ENCODE assay signal across 8 mouse cellular contexts in the genomic region with DNA sequence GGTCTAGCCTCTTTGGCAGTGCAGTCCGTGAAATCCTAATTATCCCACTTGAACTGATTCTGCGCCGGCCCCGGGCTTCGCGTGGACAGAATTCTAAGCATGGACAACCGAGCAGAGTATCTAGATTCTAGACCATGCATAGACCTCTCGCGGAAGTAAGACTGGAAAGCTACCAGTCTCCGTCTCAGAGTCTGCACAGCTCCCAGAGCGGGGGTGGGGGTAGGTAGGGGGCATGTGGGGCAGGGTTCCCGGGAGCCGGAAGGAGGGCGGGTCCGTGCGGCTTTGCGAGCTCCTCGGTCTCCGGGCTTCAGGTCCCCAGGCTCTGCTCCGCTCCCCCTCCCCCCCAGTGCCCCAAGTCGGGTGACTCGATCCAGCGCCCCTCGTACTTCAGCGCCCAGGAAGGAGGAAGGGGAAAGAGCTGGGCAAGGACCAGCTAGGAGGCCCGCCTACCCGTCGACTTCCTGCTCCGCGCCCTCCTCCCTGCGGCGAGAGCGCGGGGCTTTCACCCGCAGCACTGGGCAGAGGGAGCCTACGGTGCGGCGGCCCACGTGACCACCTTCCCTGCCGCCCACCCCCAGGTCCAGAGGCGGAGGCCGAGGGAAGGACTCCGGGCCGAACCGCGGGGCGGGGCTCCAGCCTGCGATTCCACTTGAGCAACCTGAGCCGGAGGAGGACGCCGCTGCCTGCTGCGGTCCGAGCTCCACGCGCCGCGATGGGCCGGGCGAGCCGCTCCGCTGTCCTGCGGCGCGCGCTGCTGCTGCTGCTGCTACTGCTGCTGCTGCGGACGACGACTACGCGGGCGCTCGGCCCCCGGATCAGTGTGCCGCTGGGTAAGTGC. TPM values are rescaled to one million over a fixed set of nuclear protein-coding genes. Genes with fewer than 3 reads are reported as not detected.
DNase-seq lines count a peak whose midpoint lies in the region; ATAC-seq lines count a peak whose summit lies in the region.

No protein-coding gene starts in this region.

- no peaks in the 10 kb centered on the region for H3K9me3 ChIP-seq in hindbrain, embryonic 16.5 days (ENCODE audit: control insufficient read depth, low read length)
- H3K9me3 ChIP-seq in megakaryocyte, embryonic 14.5 days, result no peaks in the 10 kb centered on the region

- peak overlapping the region; percentile 77 for H3K4me3 ChIP-seq in hindbrain, embryonic 16.5 days (ENCODE audit: low read length)
- H3K4me3 ChIP-seq in megakaryocyte, embryonic 14.5 days (replicated peaks), result peak overlapping the region; percentile 98

- DNase-seq in R1 (ENCODE audit: low read depth, low spot score), result peak; percentile 93
- DNase-seq in cerebellum, postnatal 4 days (ENCODE audit: low spot score in 2 of 2), result peak; percentile 66 to 76
- DNase-seq in gastrocnemius, adult 18-20 months (ENCODE audit: low spot score), result peak; percentile 62
- DNase-seq in left cerebral cortex, adult 9 months (ENCODE audit: low spot score in 2 of 2), result peak; percentile 69 to 80
- DNase-seq in right cerebral cortex, postnatal 14 days, result peak; percentile 69
- peak; percentile 72 for DNase-seq in urinary bladder, postnatal 25 days (ENCODE audit: low spot score)

- peaks cover 56% of the 10 kb centered on the region for H3K4me1 ChIP-seq in hindbrain, embryonic 16.5 days (ENCODE audit: control insufficient read depth, insufficient read depth, low read depth, low read length)
- H3K4me1 ChIP-seq in megakaryocyte, embryonic 14.5 days, result peaks cover 82% of the 10 kb centered on the region

- peak overlapping the region; percentile 96 for H3K27ac ChIP-seq in hindbrain, embryonic 16.5 days (ENCODE audit: low read depth, low read length)

- peak; percentile 92 for ATAC-seq in hindbrain, embryonic 16.5 days

- H3K36me3 ChIP-seq in hindbrain, embryonic 16.5 days (ENCODE audit: control insufficient read depth, insufficient read depth, low read length), result no peaks in the 10 kb centered on the region
- peaks cover 40% of the 10 kb centered on the region for H3K36me3 ChIP-seq in megakaryocyte, embryonic 14.5 days (replicated peaks; ENCODE audit: low read length)

- H3K4me2 ChIP-seq in hindbrain, embryonic 16.5 days (ENCODE audit: low read length), result peak overlapping the region; percentile 80

- no peaks in the 10 kb centered on the region for H3K27me3 ChIP-seq in hindbrain, embryonic 16.5 days (replicated peaks; ENCODE audit: control insufficient read depth, insufficient read depth, low read length)
- no peaks in the 10 kb centered on the region for H3K27me3 ChIP-seq in megakaryocyte, embryonic 14.5 days (replicated peaks)

- peak overlapping the region; percentile 85 for H3K9ac ChIP-seq in hindbrain, embryonic 16.5 days (ENCODE audit: low read depth, low read length)

- WGBS in hindbrain, embryonic 16.5 days, result under 1% methylated on average over 46 of the region's 74 CpGs

RNA-seq across cellular contexts. Expression of a gene that starts 11.5 kb away (rescaled TPM):
- total RNA-seq in gastrocnemius, adult 18-20 months (2021), result 1 to 10 TPM; 1.2 to 1.7 TPM
- 21.1 and 24.3 TPM in 2 replicates for polyA plus RNA-seq in hindbrain, embryonic 16.5 days (2015; fragmentation: Nextera tagmentation; extraction: Ambion mirVana)
- polyA plus RNA-seq in megakaryocyte, embryonic 14.5 days (2012; ENCODE audit: insufficient read depth, low replicate concordance), result 30.8 and 31.0 TPM in 2 replicates

RNA-seq across cellular contexts. Expression of a gene that starts 34.5 kb away (rescaled TPM):
- 1 to 10 TPM; 5.2 to 8.8 TPM for total RNA-seq in gastrocnemius, adult 18-20 months (2021)
- 42.4 and 42.6 TPM in 2 replicates for polyA plus RNA-seq in hindbrain, embryonic 16.5 days (2015; fragmentation: Nextera tagmentation; extraction: Ambion mirVana)
- polyA plus RNA-seq in megakaryocyte, embryonic 14.5 days (2012; ENCODE audit: insufficient read depth, low replicate concordance), result 42.4 and 54.0 TPM in 2 replicates

RNA-seq across cellular contexts. Expression of a gene that starts 34.5 kb away (rescaled TPM):
- under 1 TPM; 0.81 to 0.91 TPM for total RNA-seq in gastrocnemius, adult 18-20 months (2021)
- polyA plus RNA-seq in hindbrain, embryonic 16.5 days (2015; fragmentation: Nextera tagmentation; extraction: Ambion mirVana), result 4.5 and 4.9 TPM in 2 replicates
- polyA plus RNA-seq in megakaryocyte, embryonic 14.5 days (2012; ENCODE audit: insufficient read depth, low replicate concordance), result 1.6 and 7.0 TPM in 2 replicates

RNA-seq across cellular contexts. Expression of a gene that starts 48.0 kb away (rescaled TPM):
- under 1 TPM in 1 of 2 experiments, not detected in 1; 0.18 TPM for total RNA-seq in gastrocnemius, adult 18-20 months (2021)
- 3.3 TPM in 2 replicates for polyA plus RNA-seq in hindbrain, embryonic 16.5 days (2015; fragmentation: Nextera tagmentation; extraction: Ambion mirVana)
- 0.11 TPM in 1 of 2 replicates, not detected in the other for polyA plus RNA-seq in megakaryocyte, embryonic 14.5 days (2012; ENCODE audit: insufficient read depth, low replicate concordance)

Comparison
In these comparisons a context has a peak if more than half of its experiments do, and no peak if none do; other contexts are left out.
1. Peak in every context shown above with its lines: DNase-seq, ATAC-seq, H3K4me3 ChIP-seq and H3K27ac ChIP-seq.